Comparison of ENCODE assay signal across 22 mouse cellular contexts in genomic region chr4:46752306-46752705, GRCm38 (mm10).
DNase-seq lines count a peak whose midpoint lies in the region; ATAC-seq and TF ChIP-seq lines count a peak whose summit lies in the region.
"Had no signal": no experiment of that assay in that cellular context is flagged by ENCODE, and none has a peak within 500 bp of the region (broad histone marks: within the 10 kb centered on the region; RNA-seq: fewer than 3 reads in every experiment).

No protein-coding gene starts in this region.

- no peak for TF ChIP-seq CTCF in layer of hippocampus, adult 2 months (conservative IDR thresholded peaks at IDR 0.05)
- no peak for TF ChIP-seq CTCF in bone marrow, adult 2 months (IDR thresholded peaks at IDR 0.05; ENCODE audit: control insufficient read depth, insufficient read depth, low read length)

- H3K4me3 ChIP-seq in layer of hippocampus, adult 2 months, result no peak overlapping the region
- peak overlapping the region; percentile 38 for H3K4me3 ChIP-seq in bone marrow, adult 2 months (replicated peaks; ENCODE audit: control insufficient read depth, low read depth, low read length)
- peak overlapping the region; percentile 84 for H3K4me3 ChIP-seq in megakaryocyte, embryonic 14.5 days (replicated peaks)
- H3K4me3 ChIP-seq in intestine, embryonic 16.5 days (ENCODE audit: low read length), result no peak overlapping the region
- H3K4me3 ChIP-seq: forebrain, embryonic 10.5 days; heart, embryonic 10.5 days; liver, embryonic 13.5 days had no signal

- no peaks in the 10 kb centered on the region for H3K9me3 ChIP-seq in megakaryocyte, embryonic 14.5 days
- H3K9me3 ChIP-seq in intestine, embryonic 16.5 days (ENCODE audit: control insufficient read depth, low read length), result no peaks in the 10 kb centered on the region
- H3K9me3 ChIP-seq: forebrain, embryonic 10.5 days; heart, embryonic 10.5 days; liver, embryonic 13.5 days had no signal

- H3K4me2 ChIP-seq in intestine, embryonic 16.5 days (ENCODE audit: low read depth, low read length), result no peak overlapping the region
- H3K4me2 ChIP-seq: liver, embryonic 13.5 days; midbrain, embryonic 11.5 days had no signal

- no peak for TF ChIP-seq POLR2A in bone marrow, adult 2 months (IDR thresholded peaks at IDR 0.05; ENCODE audit: borderline replicate concordance, control insufficient read depth, low read depth, low read length)

- no peaks in the 10 kb centered on the region for H3K36me3 ChIP-seq in megakaryocyte, embryonic 14.5 days (replicated peaks; ENCODE audit: low read length)
- no peaks in the 10 kb centered on the region for H3K36me3 ChIP-seq in intestine, embryonic 16.5 days (ENCODE audit: control insufficient read depth, insufficient read depth, low read length)
- H3K36me3 ChIP-seq: forebrain, embryonic 10.5 days; heart, embryonic 10.5 days; liver, embryonic 13.5 days had no signal

- no peaks in the 10 kb centered on the region for H3K27me3 ChIP-seq in megakaryocyte, embryonic 14.5 days (replicated peaks)
- no peaks in the 10 kb centered on the region for H3K27me3 ChIP-seq in intestine, embryonic 16.5 days (replicated peaks; ENCODE audit: control insufficient read depth, insufficient read depth, low read length)
- H3K27me3 ChIP-seq: liver, embryonic 13.5 days had no signal

- no peak for DNase-seq in layer of hippocampus, adult 2 months (ENCODE audit: low spot score in 2 of 2)
- DNase-seq in layer of hippocampus, postnatal 25 days (ENCODE audit: extremely low spot score in 1 of 2, low spot score in 1 of 2), result no peak
- DNase-seq in thymus, postnatal 25 days, result peak; percentile 55
- no peak for DNase-seq in right cerebral cortex, adult 2 months (ENCODE audit: low spot score in 2 of 2)
- DNase-seq in kidney, adult 18-20 months, result no peak
- DNase-seq: adrenal gland, postnatal 25 days; cerebellum, adult 8-10 months; gastrocnemius, postnatal 14 days; heart, postnatal 14 days; kidney, adult 9 months; kidney, postnatal 4 days; layer of hippocampus, postnatal 36 days; left cerebral cortex, postnatal 4 days; liver, embryonic 13.5 days; lung, postnatal 10 days had no signal

- WGBS in bone marrow, adult 2 months, result 22% methylated on average over 4 of the region's 4 CpGs
- 60% methylated on average over 4 of the region's 4 CpGs for WGBS in intestine, embryonic 16.5 days

- no peak overlapping the region for H3K9ac ChIP-seq in intestine, embryonic 16.5 days (ENCODE audit: low read depth, low read length)
- H3K9ac ChIP-seq: liver, embryonic 13.5 days had no signal

- H3K4me1 ChIP-seq in bone marrow, adult 2 months (ENCODE audit: control insufficient read depth, insufficient read depth, low read length), result peaks cover 11% of the 10 kb centered on the region; the same call in 1 of the 2 replicates
- peaks cover 96% of the 10 kb centered on the region for H3K4me1 ChIP-seq in megakaryocyte, embryonic 14.5 days
- peaks cover 8% of the 10 kb centered on the region for H3K4me1 ChIP-seq in intestine, embryonic 16.5 days (ENCODE audit: control insufficient read depth, insufficient read depth, low read length)
- H3K4me1 ChIP-seq: liver, embryonic 13.5 days had no signal

- peak overlapping the region; percentile 67 for H3K27ac ChIP-seq in layer of hippocampus, adult 2 months
- peak overlapping the region; percentile 44 for H3K27ac ChIP-seq in bone marrow, adult 2 months (ENCODE audit: control insufficient read depth, insufficient read depth, low read depth, low read length, poor library complexity)
- no peak overlapping the region for H3K27ac ChIP-seq in intestine, embryonic 16.5 days (ENCODE audit: low read length)
- H3K27ac ChIP-seq: forebrain, embryonic 10.5 days; heart, embryonic 10.5 days; liver, embryonic 13.5 days had no signal

- no peak for ATAC-seq in intestine, embryonic 16.5 days
- ATAC-seq: Patski had no signal

Comparison
In these comparisons a context has a peak if more than half of its experiments do, and no peak if none do; other contexts are left out.
1. H3K4me3 ChIP-seq: peak in bone marrow, adult 2 months (single experiment) and megakaryocyte, embryonic 14.5 days (single experiment); none in layer of hippocampus, adult 2 months (single experiment) and intestine, embryonic 16.5 days (single experiment).